Mouse (Mus musculus): ENCODE results near the gene Aebp1.

The Aebp1 gene

DNA sequence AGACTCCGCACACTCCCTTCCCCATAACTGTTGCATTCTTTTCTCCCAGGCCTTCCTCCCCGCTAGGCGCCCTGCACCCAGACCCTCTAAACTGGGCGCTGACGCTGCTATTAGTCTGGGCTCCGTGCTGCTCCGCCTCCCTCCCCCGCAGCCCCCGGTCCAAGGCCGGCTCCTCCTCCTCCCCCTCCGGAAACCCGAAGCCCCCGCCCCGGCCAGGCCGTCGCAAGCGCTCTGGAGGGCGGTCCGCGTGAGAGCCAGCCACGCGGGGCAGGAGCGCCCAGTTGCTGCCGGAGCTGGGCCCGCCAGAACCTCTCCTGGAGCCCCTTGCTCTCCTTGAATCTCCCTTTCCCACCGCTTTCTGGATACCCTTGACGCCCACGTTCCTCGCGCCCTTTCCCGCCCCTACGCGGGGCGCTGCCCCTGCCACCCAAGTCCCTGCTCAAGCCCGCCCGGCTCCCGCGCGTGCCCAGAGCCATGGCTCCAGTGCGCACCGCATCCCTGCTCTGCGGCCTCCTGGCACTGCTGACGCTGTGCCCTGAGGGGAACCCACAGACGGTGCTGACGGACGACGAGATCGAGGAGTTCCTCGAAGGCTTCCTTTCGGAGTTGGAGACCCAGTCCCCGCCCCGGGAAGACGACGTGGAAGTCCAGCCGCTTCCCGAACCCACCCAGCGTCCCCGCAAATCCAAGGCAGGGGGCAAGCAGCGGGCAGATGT, at the start of gene Aebp1:
Gene Aebp1, plus strand, starts transcription at position 270 of the 716 bp plus-strand sequence.
- peak; percentile 17 for DNase-seq

- DNase-seq: no peak
These were observed 48.4 kb upstream of the Aebp1 start for GRCm38 (mm10) chr11:5813381-5813780.

DNA sequence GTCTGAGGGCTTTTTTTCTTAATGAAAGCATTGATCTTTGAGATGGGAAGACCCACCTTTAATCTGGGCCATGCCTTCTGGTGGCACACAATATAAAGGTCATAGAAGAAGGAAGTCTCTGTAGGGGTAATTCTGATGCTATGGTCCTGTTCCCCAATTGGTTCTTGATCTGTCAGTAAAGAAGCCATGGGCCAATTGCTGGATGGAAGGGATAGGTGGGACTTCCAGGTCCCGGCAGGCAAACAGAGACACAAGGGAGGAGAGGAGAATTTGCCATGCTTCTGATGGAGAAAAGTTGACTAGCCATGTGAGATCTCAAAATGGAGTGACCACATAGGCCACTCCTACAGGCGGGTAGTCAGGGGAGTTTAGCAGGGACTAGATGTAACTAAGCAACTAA, 42.5 kb upstream of the Aebp1 start:
- no peak for DNase-seq

GRCm38 (mm10) chr11:5825432-5825831, 36.3 kb upstream of the Aebp1 start:
- no peak for DNase-seq

- no peak for DNase-seq
These were observed 33.8 kb upstream of the Aebp1 start for GRCm38 (mm10) chr11:5827931-5828330.

DNA sequence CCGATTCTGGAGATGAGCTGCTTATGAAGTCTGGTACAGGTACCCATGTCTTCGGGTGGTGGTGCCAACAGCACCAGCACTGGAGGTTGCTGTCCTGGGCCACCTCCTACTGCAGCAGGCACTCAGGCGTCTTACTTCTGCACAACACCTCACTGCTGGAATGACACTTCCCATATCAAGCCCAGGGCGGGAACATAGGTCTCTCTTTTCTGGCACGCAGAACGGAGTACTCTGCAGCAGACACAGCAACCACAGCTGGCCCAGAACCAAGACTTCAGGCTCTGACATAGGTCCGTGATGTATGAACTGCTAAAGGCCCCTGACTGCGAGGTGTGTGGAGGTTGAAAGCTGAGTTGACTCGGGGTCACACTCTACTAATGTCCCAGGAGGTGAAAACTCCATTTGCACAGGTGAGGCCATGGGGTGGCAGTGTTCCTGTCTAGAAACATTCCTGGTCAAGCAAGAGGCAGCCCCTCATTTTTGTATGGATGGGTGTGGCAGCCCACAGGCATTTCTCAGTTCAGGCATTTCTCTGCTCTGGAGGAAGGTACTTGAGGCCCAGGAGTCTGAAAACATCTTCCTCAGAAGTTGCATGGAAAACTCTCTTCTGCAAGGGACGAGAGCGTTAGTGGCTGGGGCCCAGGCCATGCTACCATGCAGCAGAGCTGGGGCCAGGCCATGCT, 33.1 kb upstream of the Aebp1 start:
- DNase-seq: no peak

DNA sequence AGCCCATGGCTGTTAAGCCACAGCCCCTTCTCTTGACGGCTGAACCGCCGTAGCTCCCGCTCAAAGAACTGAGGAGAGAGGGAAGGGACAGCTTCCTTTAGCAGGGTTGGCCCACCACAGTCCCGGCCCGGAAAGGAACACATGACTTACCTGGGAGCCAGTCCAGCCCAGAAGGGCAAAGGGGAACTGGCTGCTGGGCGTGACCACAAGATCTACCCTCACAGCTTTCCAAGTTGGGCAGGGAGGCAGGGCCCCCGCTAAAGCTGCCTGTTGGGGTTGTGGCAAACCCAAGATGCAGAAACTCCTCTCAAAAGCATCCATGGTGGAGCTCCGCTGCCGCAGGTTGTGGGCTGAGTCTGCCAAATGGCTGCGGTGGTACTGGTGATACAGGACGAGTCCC, 32.4 kb upstream of the Aebp1 start:
- peak; percentile 8 to 10 for DNase-seq

- DNase-seq: peak; percentile 28 to 43
These were observed 27.2 kb upstream of the Aebp1 start for GRCm38 (mm10) chr11:5834506-5834905.

DNA sequence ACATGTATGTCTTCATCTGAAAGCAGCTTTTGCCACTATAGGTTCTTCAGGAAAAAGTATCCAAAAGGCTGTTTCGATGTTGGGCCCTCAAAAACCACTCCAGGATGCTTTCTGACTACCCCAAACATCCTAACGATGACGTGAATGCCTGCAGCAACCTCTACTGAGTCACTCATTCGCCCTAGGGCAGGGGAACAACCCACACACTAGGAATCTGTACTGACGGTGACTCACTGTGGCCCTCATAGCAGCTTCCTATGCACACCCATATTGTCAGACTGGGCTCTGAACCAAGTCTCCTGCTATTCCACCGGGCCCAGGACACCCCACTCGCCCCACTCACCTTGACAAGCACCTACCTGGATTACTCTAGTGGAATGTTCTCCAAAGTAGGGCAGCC, 26.7 kb upstream of the Aebp1 start:
- DNase-seq: peak; percentile 15

- peak; percentile 25 to 27 for DNase-seq
These were observed 25.6 kb upstream of the Aebp1 start for GRCm38 (mm10) chr11:5836126-5836525.

GRCm38 (mm10) chr11:5837251-5838246, 24.2 kb upstream of the Aebp1 start, which contains the start of gene Polm:
Gene Polm (minus strand): TSS chr11:5838016.
- DNase-seq: peak; percentile 92 to 93

DNA sequence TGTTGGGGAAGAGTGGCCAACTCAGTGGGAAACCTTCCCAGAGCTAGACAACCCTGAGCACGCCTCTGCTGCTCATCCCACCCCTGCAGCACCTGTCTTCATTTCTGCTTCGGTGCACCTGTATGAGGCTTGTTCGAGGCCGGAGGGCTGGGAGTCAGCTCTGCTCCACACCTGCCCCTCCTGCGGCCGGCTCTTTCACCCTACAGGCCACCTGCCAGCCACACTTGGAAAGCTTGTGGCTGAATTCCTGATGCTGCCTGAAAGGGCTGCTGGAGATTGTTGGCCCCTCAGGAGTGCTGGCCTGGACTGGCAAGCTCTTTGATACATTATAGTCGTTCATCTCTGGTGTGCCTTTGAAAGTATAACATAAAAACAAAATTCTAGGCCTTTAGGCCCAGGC, 21.4 kb upstream of the Aebp1 start:
- DNase-seq: no peak

GRCm38 (mm10) chr11:5841751-5842150, 20.0 kb upstream of the Aebp1 start:
- DNase-seq: no peak

DNA sequence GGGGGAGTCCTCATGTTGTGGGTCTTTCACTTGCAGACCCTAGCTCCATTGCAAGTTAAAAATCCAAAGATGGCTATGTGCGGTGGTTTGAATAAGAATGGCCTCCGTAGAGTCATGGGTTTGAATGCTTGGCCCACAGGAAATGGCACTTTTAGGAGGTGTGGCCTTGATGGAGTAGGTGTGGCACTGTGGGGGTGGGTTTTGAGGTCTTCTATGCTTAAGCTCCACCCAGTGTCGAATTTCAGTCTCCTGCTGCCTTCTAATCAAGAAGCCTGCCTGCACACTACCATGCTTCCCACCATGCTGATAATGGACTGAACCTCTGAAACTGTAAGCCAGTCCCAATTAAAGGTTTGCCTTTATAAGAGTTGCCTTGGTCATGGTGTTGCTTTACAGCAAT, 18.6 kb upstream of the Aebp1 start:
- DNase-seq: no peak

GRCm38 (mm10) chr11:5846639-5847345, 15.0 kb upstream of the Aebp1 start:
- DNase-seq: no peak

DNA sequence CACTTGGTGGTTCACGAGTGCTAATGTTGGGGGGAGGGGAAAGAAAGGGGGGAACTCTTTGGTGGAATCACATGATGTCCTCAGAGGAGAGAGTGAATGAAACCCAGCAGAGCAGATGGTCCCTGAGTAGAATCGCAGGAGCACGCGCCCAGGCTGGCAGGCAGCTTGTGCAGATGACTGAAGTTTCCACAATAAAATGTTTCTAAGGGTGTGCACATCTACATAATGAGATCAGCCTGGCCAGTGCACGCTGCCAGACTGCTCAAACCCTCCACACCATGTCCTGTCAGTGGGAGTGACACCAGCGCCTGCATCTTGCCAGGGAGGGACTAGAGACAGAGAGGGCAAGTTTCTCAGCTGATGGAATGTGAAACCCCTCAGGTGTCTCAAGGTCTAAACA, 13.0 kb upstream of the Aebp1 start:
- no peak for DNase-seq

- DNase-seq: no peak
These were observed 12.4 kb upstream of the Aebp1 start for GRCm38 (mm10) chr11:5849316-5849715.

DNA sequence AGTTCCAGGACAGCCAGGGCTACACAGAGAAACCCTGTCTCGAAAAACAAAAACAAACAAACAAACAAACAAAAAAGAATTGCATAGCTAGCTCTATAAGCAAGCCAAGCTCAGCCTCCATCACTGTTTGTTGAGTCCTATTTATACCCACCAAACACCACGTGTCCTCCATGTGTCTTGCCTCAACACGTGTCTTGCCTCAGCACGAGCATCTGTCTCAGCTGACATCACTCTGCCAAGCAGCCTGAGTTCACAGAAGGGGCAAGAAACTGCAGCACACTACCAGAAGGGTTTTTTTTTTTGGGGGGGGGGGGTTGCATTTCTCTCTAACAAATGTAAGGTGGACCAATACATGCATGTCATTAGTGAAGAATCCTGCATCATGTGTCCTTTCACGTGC, 11.3 kb upstream of the Aebp1 start:
- DNase-seq: no peak

DNA sequence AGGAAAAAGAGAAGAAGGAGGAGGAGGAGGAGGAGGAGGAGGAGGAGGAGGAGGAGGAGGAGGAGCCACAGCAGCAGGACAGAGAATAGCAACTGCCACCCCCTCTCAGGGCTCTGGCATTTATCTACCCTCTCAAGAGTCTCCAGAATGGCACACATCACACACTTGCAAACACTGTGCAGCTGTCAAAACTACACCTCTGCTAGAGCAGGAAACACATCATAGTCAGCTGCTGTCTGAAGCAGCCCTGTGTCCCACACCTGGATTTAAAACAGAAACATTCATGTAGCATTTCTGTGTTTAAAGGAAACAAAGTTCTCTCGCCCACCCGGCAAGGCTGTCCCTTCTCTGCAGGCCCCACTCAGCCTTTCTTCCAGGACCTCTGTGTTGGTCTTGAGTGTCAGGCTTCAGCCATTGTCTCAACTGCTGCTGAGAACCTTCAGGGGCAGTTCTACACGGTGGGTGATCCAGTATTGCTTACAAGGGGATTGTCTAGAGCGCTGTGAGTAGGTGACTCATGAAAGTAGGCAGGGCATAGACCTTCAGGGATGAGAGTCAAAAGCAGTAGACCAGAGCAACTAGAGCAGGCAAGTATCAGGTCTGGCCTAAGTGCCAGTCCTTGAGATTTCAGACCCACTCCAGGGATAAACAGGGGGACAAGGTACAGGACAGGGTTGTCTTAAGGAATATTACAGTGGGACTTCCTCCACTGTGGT, 10.6 kb upstream of the Aebp1 start:
- DNase-seq: no peak

- no peak for DNase-seq
These were observed 9.4 kb upstream of the Aebp1 start for GRCm38 (mm10) chr11:5852314-5852713.

DNA sequence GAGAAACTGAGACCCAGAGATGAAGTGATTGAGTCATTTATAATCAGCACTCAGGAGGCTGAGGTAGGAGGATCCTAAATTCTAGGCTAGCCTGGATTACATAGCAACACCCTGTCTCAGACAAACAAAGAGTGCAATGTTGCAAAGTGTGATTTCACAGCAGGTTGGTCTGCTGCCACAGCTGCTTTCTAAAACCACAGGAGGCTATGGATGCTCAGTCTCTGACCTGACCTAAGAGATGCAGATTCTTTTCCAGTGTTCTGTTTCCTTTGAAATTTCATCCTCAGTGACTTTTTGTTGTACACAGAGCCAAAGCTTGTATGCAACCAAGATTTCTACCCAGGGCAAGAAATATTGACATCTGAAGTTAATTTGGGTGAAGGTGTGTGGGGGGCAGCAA, 6.3 kb upstream of the Aebp1 start:
- DNase-seq: no peak

DNA sequence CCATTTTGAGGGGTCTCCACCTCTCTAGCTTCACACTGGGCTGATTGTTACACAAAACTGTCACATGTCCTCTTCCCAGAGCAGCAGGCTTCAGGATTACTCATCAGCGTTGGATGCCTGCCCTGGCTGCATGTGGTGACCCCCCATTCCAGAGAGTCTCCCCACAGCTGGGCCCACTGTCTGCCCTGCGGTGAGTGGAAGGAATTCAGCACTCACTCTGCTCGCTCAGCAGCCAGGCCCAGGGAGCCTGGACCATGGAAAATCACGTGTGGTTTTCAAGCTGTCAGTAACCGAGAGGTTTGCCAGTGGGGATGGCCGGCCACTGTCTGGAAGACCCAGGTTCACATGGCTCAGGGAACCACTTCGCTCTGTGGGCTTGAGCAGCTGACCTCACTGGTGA, 5.8 kb upstream of the Aebp1 start:
- DNase-seq: no peak

All from B cell, adult 2 months (primary cell).